Mouse (Mus musculus): ENCODE measurements at regions not wholly inside any gene's neighbourhood (a gene's known extent, or its start where the extent isn't known, plus 50 kb on each side); places are given as distances from the start of the nearest gene placed in this dataset.

- Histone ChIP-seq H3K9ac (ENCODE audit: low read length) (no peak overlapping the region), H3K9me3 (replicated peaks; ENCODE audit: control insufficient read depth, low read length) (no peaks in the 10 kb centered on the region), H3K36me3 (ENCODE audit: control insufficient read depth, insufficient read depth) (no peaks in the 10 kb centered on the region), H3K4me2 (ENCODE audit: low read depth, low read length) (no peak overlapping the region), H3K4me3 (ENCODE audit: low read length) (no peak overlapping the region), H3K4me1 (ENCODE audit: control insufficient read depth, insufficient read depth, low read length) (no peaks in the 10 kb centered on the region), H3K27ac (ENCODE audit: low read length) (no peak overlapping the region), H3K27me3 (ENCODE audit: control insufficient read depth, insufficient read depth, low read length) (peaks cover 5% of the 10 kb centered on the region; the same call in 1 of the 2 replicates)
- WGBS: 61% methylated on average over 5 of the region's 5 CpGs
- no peak for ATAC-seq (replicated peaks; ENCODE audit: extremely low read depth, insufficient read depth, low FRiP score)
Observed at GRCm38 (mm10) chr14:64573773-64574172, 469.7 kb downstream of the Prss52 start.

- Histone ChIP-seq H3K9ac (ENCODE audit: low read length) (no peak overlapping the region), H3K27ac (ENCODE audit: low read length) (no peak overlapping the region), H3K4me3 (ENCODE audit: low read length) (no peak overlapping the region), H3K36me3 (ENCODE audit: control insufficient read depth, insufficient read depth) (no peaks in the 10 kb centered on the region), H3K9me3 (replicated peaks; ENCODE audit: control insufficient read depth, low read length) (no peaks in the 10 kb centered on the region), H3K27me3 (ENCODE audit: control insufficient read depth, insufficient read depth, low read length) (peaks cover 5% of the 10 kb centered on the region; the same call in 1 of the 2 replicates), H3K4me1 (ENCODE audit: control insufficient read depth, insufficient read depth, low read length) (no peaks in the 10 kb centered on the region), H3K4me2 (ENCODE audit: low read depth, low read length) (no peak overlapping the region)
- no peak for ATAC-seq (replicated peaks; ENCODE audit: extremely low read depth, insufficient read depth, low FRiP score)
- WGBS: 48% methylated on average over 7 of the region's 7 CpGs
Observed at GRCm38 (mm10) chr14:64574277-64574676, 470.2 kb downstream of the Prss52 start.

- no peak overlapping the region for H3K9ac ChIP-seq (ENCODE audit: low read length)
- H3K27me3 ChIP-seq (ENCODE audit: control insufficient read depth, insufficient read depth, low read length): peaks cover 7% of the 10 kb centered on the region; the same call in 1 of the 2 replicates
- H3K27ac ChIP-seq (ENCODE audit: low read length): no peak overlapping the region
- no peak for ATAC-seq (replicated peaks; ENCODE audit: extremely low read depth, insufficient read depth, low FRiP score)
- no peaks in the 10 kb centered on the region for H3K9me3 ChIP-seq (replicated peaks; ENCODE audit: control insufficient read depth, low read length)
- 52% methylated on average over 6 of the region's 6 CpGs for WGBS
- no peaks in the 10 kb centered on the region for H3K4me1 ChIP-seq (ENCODE audit: control insufficient read depth, insufficient read depth, low read length)
- H3K4me2 ChIP-seq (ENCODE audit: low read depth, low read length): no peak overlapping the region
- no peaks in the 10 kb centered on the region for H3K36me3 ChIP-seq (ENCODE audit: control insufficient read depth, insufficient read depth)
- no peak overlapping the region for H3K4me3 ChIP-seq (ENCODE audit: low read length)
Observed at GRCm38 (mm10) chr14:64574773-64575172, 470.7 kb downstream of the Prss52 start.

- Histone ChIP-seq H3K9me3 (replicated peaks; ENCODE audit: control insufficient read depth, low read length) (no peaks in the 10 kb centered on the region), H3K27me3 (ENCODE audit: control insufficient read depth, insufficient read depth, low read length) (peaks cover 16% of the 10 kb centered on the region), H3K27ac (ENCODE audit: low read length) (no peak overlapping the region), H3K4me1 (ENCODE audit: control insufficient read depth, insufficient read depth, low read length) (no peaks in the 10 kb centered on the region), H3K36me3 (ENCODE audit: control insufficient read depth, insufficient read depth) (no peaks in the 10 kb centered on the region), H3K4me2 (ENCODE audit: low read depth, low read length) (no peak overlapping the region), H3K4me3 (ENCODE audit: low read length) (no peak overlapping the region), H3K9ac (ENCODE audit: low read length) (no peak overlapping the region)
- 45% methylated on average over 4 of the region's 4 CpGs for WGBS
- no peak for ATAC-seq (replicated peaks; ENCODE audit: extremely low read depth, insufficient read depth, low FRiP score)
Observed at GRCm38 (mm10) chr14:64575954-64576353, 471.9 kb downstream of the Prss52 start.

GRCm38 (mm10) chr14:64580086-64580485 lies 476.0 kb downstream of the Prss52 start:
- no peak for ATAC-seq (replicated peaks; ENCODE audit: extremely low read depth, insufficient read depth, low FRiP score)
- no peaks in the 10 kb centered on the region for H3K4me1 ChIP-seq (ENCODE audit: control insufficient read depth, insufficient read depth, low read length)
- no peaks in the 10 kb centered on the region for H3K36me3 ChIP-seq (ENCODE audit: control insufficient read depth, insufficient read depth)
- no peak overlapping the region for H3K9ac ChIP-seq (ENCODE audit: low read length)
- no peak overlapping the region for H3K4me2 ChIP-seq (ENCODE audit: low read depth, low read length)
- peaks cover 40% of the 10 kb centered on the region for H3K27me3 ChIP-seq (ENCODE audit: control insufficient read depth, insufficient read depth, low read length)
- no peak overlapping the region for H3K27ac ChIP-seq (ENCODE audit: low read length)
- H3K9me3 ChIP-seq (replicated peaks; ENCODE audit: control insufficient read depth, low read length): no peaks in the 10 kb centered on the region
- H3K4me3 ChIP-seq (ENCODE audit: low read length): no peak overlapping the region
- WGBS: 65% methylated on average over 4 of the region's 4 CpGs

GRCm38 (mm10) chr14:64580862-64581261 lies 476.8 kb downstream of the Prss52 start:
- H3K4me3 ChIP-seq (ENCODE audit: low read length): no peak overlapping the region
- H3K4me1 ChIP-seq (ENCODE audit: control insufficient read depth, insufficient read depth, low read length): no peaks in the 10 kb centered on the region
- H3K27ac ChIP-seq (ENCODE audit: low read length): no peak overlapping the region
- H3K9me3 ChIP-seq (replicated peaks; ENCODE audit: control insufficient read depth, low read length): no peaks in the 10 kb centered on the region
- H3K36me3 ChIP-seq (ENCODE audit: control insufficient read depth, insufficient read depth): no peaks in the 10 kb centered on the region
- no peak overlapping the region for H3K9ac ChIP-seq (ENCODE audit: low read length)
- ATAC-seq (replicated peaks; ENCODE audit: extremely low read depth, insufficient read depth, low FRiP score): no peak
- WGBS: 43% methylated on average over 6 of the region's 6 CpGs
- H3K27me3 ChIP-seq (ENCODE audit: control insufficient read depth, insufficient read depth, low read length): peaks cover 48% of the 10 kb centered on the region
- no peak overlapping the region for H3K4me2 ChIP-seq (ENCODE audit: low read depth, low read length)

- Histone ChIP-seq H3K9me3 (replicated peaks; ENCODE audit: control insufficient read depth, low read length) (no peaks in the 10 kb centered on the region), H3K4me2 (ENCODE audit: low read depth, low read length) (no peak overlapping the region), H3K4me1 (ENCODE audit: control insufficient read depth, insufficient read depth, low read length) (no peaks in the 10 kb centered on the region), H3K4me3 (ENCODE audit: low read length) (no peak overlapping the region), H3K36me3 (ENCODE audit: control insufficient read depth, insufficient read depth) (no peaks in the 10 kb centered on the region), H3K27ac (ENCODE audit: low read length) (no peak overlapping the region), H3K9ac (ENCODE audit: low read length) (no peak overlapping the region), H3K27me3 (ENCODE audit: control insufficient read depth, insufficient read depth, low read length) (peaks cover 57% of the 10 kb centered on the region)
- WGBS: 36% methylated on average over 7 of the region's 7 CpGs
- no peak for ATAC-seq (replicated peaks; ENCODE audit: extremely low read depth, insufficient read depth, low FRiP score)
Observed at GRCm38 (mm10) chr14:64581705-64582104, 477.6 kb downstream of the Prss52 start.

DNA sequence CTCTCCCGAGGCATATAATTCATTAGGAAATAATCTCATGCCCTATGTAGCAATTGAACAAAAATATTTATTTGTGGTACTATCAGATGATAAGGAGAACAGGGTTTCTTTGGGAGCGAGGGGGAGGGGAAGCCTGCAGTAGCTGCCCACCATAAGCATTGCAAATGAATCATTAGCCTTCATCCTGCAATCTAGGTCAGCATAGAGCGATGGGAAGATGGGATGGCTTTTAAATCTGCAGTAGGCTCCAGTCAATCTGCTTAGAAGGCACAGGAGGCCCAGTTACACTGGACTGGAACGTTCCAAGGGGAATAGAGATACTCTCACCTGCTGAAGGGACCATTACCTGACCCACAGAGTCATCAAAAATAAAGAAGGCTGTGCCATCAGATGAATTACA lies 478.7 kb downstream of the Prss52 start:
- Histone ChIP-seq H3K4me1 (ENCODE audit: control insufficient read depth, insufficient read depth, low read length) (peaks cover 8% of the 10 kb centered on the region), H3K9ac (ENCODE audit: low read length) (no peak overlapping the region), H3K36me3 (ENCODE audit: control insufficient read depth, insufficient read depth) (no peaks in the 10 kb centered on the region), H3K9me3 (replicated peaks; ENCODE audit: control insufficient read depth, low read length) (no peaks in the 10 kb centered on the region), H3K4me2 (ENCODE audit: low read depth, low read length) (no peak overlapping the region), H3K4me3 (ENCODE audit: low read length) (no peak overlapping the region), H3K27ac (ENCODE audit: low read length) (no peak overlapping the region), H3K27me3 (ENCODE audit: control insufficient read depth, insufficient read depth, low read length) (peaks cover 66% of the 10 kb centered on the region)
- no peak for ATAC-seq (replicated peaks; ENCODE audit: extremely low read depth, insufficient read depth, low FRiP score)
- 26% methylated on average over 4 of the region's 4 CpGs for WGBS

DNA sequence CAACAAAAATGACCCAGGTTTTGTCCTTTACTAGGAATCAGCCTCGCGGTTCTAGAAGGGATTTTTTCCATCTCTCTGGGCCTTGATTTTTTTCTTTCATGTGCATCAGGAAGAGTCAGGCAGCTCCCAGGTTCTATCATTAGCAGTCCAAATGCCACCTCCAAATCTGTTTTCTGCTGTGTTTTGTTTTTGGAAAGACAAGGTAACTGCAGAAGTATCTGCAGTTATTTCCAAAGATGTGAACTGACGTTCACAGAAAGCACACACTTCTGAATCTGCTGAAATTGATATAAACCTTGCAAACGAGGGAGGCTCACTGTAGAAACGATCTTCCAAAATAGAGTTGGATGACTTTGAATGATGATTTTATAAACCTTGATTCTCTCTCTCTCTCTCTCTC lies 480.1 kb downstream of the Prss52 start:
- no peak for ATAC-seq (replicated peaks; ENCODE audit: extremely low read depth, insufficient read depth, low FRiP score)
- Histone ChIP-seq H3K36me3 (ENCODE audit: control insufficient read depth, insufficient read depth) (no peaks in the 10 kb centered on the region), H3K4me3 (ENCODE audit: low read length) (no peak overlapping the region), H3K4me2 (ENCODE audit: low read depth, low read length) (no peak overlapping the region), H3K9me3 (replicated peaks; ENCODE audit: control insufficient read depth, low read length) (no peaks in the 10 kb centered on the region), H3K27me3 (ENCODE audit: control insufficient read depth, insufficient read depth, low read length) (peaks cover 78% of the 10 kb centered on the region), H3K4me1 (ENCODE audit: control insufficient read depth, insufficient read depth, low read length) (peaks cover 11% of the 10 kb centered on the region), H3K9ac (ENCODE audit: low read length) (no peak overlapping the region), H3K27ac (ENCODE audit: low read length) (no peak overlapping the region)
- 56% methylated on average over 5 of the region's 5 CpGs for WGBS

GRCm38 (mm10) chr14:64585081-64585470 lies 481.0 kb downstream of the Prss52 start:
- Histone ChIP-seq H3K4me2 (ENCODE audit: low read depth, low read length) (no peak overlapping the region), H3K9ac (ENCODE audit: low read length) (no peak overlapping the region), H3K27me3 (ENCODE audit: control insufficient read depth, insufficient read depth, low read length) (peaks cover 81% of the 10 kb centered on the region), H3K36me3 (ENCODE audit: control insufficient read depth, insufficient read depth) (no peaks in the 10 kb centered on the region), H3K4me1 (ENCODE audit: control insufficient read depth, insufficient read depth, low read length) (peaks cover 16% of the 10 kb centered on the region), H3K9me3 (replicated peaks; ENCODE audit: control insufficient read depth, low read length) (no peaks in the 10 kb centered on the region), H3K4me3 (ENCODE audit: low read length) (no peak overlapping the region), H3K27ac (ENCODE audit: low read length) (no peak overlapping the region)
- 16% methylated on average over 5 of the region's 5 CpGs for WGBS
- no peak for ATAC-seq (replicated peaks; ENCODE audit: extremely low read depth, insufficient read depth, low FRiP score)
